Mouse (Mus musculus): ENCODE data around the gene Nop53.

DNA sequence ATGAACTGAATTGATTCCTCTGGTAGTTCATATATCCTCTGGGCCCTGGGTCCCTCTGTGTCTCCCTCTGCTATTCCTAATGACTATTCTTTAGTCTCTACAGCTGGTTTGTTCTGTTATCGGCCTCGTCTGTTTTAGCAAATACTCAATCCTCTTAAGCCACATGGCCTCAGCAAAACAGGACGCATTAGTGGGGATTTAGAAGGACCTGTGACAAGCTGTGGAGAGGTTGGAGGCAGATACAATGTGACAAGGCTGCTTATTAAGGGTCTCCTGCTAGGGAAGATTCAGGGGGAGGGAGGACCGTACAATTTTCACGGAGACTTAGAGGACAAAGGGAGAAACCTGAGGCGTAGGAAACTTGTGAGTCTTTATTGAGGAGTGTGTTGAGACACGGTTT, 40.0 kb downstream of the Nop53 start:
- TF ChIP-seq CTCF (IDR thresholded peaks at IDR 0.05; ENCODE audit: low read depth) (no peak), EP300 (optimal IDR thresholded peaks at IDR 0.05) (no peak)
